Mouse (Mus musculus): Measurements from ENCODE around the gene Pced1a. TPM values are rescaled to one million over a fixed set of nuclear protein-coding genes. Genes with fewer than 3 reads are reported as not detected.

Pced1a gene
- polyA plus RNA-seq, 1 experiment from 2014 or later = 12.0 TPM

DNA sequence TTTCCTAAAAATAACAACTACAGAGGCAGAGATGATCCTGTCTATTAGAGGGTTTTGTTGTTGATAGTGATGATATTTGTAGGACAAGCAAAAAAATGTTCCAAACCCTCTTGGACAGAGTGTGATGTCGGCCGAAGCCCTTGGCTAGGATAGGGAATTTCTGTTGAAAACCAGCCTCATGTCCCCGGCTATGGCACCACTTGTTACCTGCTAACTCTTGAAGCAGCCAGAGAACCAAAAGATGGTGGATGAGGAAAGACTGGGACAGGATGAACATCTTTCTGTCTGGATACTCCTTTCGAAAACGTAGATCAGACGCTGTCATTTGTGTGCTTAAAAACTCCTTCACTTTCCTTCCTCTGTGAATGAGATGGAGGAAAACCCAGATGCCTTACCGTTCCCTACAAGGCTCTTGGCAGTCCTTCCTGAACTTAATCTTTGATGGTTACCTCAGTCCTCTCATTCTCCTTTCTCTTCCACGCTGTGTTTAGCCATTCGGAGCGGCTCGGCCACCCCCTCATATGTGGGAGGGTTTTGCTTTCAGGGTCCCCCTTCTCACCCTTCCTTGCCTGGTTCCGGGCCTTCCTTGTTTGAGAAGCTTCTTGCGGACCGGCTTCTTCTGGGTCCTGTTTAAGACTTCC lies 26.7 kb upstream of the Pced1a start:
- Histone ChIP-seq H3K9ac (peak overlapping the region; percentile 89), H3K27ac (no peak overlapping the region), H3K36me3 (no peaks in the 10 kb centered on the region), H3K9me3 (no peaks in the 10 kb centered on the region), H3K27me3 (peaks cover 8% of the 10 kb centered on the region), H3K4me3 (peak overlapping the region; percentile 80), H3K4me2 (peak overlapping the region; percentile 86), H3K4me1 (replicated peaks) (peaks cover 39% of the 10 kb centered on the region)
- 75% methylated on average over 14 of the region's 14 CpGs for WGBS
- no peak for ATAC-seq (ENCODE audit: low FRiP score)

DNA sequence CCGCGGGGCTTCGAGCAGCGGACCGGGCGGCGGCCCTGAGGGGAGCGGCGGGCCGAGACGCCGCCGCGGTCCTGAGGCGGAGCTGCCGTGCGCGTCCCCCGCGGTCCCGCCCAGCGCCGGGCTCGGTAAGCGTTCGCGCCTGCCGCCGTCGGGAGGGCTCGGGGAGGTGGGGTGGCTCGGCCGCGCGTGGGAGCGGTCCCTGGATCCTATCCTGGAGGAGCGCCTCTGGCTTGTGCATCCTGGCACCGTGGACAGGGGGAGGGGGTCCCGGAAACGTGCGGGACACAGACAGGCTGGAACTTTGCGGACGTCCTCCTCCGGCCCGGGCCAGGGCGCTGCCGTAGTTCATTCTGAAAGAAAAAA lies 25.9 kb upstream of the Pced1a start:
- H3K4me2 ChIP-seq = peak overlapping the region; percentile 86

DNA sequence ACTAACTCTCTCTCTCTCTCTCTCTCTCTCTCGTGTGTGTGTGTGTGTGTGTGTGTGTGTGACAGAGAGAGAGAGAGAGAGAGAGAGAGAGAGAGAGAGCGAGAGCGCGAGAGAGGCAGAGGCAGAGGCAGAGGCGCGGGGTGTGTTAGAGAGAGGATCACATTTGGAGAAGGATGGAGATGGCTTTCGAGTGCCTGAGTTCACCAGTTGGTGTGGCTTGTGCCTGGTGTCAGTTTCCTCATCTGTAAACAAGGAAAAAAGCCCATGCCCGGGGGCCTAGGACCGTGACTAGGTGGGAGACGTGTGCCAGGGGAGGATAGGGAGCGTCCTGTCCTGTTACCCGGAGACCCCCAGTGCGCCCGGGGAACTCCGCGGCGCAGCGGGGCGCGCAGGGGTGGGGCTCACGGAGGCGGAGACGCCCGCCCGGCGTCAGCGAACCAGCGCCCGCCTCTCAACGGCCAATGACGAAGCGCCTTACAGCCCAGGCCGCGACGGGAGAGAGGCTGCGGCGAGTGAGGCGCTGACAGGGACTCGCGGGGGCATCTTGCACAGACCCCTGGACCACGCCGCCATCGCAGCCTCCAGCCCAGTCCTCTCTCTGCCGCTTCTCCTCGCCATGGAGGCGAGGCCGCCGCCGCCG lies 25.4 kb upstream of the Pced1a start, which contains the start of gene Ptpra:
Gene Ptpra, plus strand, starts transcription at position 485 of the 640 bp plus-strand sequence.
- Histone ChIP-seq H3K4me3 (peak within 1 kb of the TSS; percentile 80), H3K9me3 (no peaks in the 10 kb centered on the region), H3K4me2 (peak within 1 kb of the TSS; percentile 86), H3K27me3 (peaks cover 8% of the 10 kb centered on the region), H3K36me3 (no peaks in the 10 kb centered on the region; the same call in 1 of the 2 replicates), H3K27ac (peak within 1 kb of the TSS; percentile 92), H3K4me1 (replicated peaks) (peaks cover 34% of the 10 kb centered on the region), H3K9ac (peak within 1 kb of the TSS; percentile 89)
- peak; percentile 98 for ATAC-seq (ENCODE audit: low FRiP score)
- WGBS = under 1% methylated on average over 45 of the region's 50 CpGs

More for the DNA sequence above, 25.9 kb upstream of the Pced1a start:
- ATAC-seq (ENCODE audit: low FRiP score) = peak; percentile 87
- H3K4me3 ChIP-seq = peak overlapping the region; percentile 80
- peaks cover 37% of the 10 kb centered on the region for H3K4me1 ChIP-seq (replicated peaks)
- H3K9ac ChIP-seq = peak overlapping the region; percentile 89
- H3K9me3 ChIP-seq = no peaks in the 10 kb centered on the region
- peak overlapping the region; percentile 92 for H3K27ac ChIP-seq
- no peaks in the 10 kb centered on the region; the same call in 1 of the 2 replicates for H3K36me3 ChIP-seq
- WGBS = 0% methylated on average over 43 of the region's 47 CpGs
- H3K27me3 ChIP-seq = peaks cover 8% of the 10 kb centered on the region

DNA sequence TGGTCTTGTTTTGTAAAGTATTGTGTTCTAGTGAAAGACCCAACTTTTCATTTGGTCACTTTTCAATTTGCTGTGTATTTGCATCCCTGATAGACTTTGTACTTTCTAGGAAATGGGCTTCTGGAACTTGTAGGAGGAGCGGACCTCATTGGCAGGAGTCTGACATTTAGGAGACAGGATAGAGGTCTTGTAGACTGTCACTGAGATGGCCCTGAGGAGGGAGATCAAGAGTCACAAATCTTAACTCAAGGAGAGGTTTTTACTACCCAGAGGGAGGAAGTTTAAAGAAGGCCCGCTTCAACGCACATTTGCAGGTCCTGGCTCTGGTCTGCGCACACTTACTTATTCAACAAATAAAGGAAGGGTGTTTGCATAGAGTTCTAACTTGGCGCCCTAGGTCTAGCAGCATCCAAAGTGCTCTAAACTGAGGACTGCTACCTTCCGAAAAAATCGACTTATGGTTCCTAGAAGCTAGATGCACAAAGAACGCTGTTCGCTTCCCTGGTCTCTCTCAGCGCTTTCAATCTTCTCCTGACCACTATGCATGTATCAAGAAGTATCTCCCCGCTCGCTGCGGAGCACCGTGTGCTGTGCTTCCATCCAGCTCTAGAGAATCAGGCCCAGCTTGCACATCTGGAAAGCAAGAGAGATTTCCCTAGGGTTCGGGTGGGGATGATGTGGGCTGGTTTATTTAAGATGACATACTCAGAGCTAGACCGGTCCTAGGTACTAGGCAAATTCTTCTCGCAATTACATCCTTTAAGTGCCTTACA lies 24.7 kb upstream of the Pced1a start:
- Histone ChIP-seq H3K27ac (0 out of 2 replicates have a peak overlapping the region, but pooled peaks have one; percentile 92), H3K27me3 (peaks cover 8% of the 10 kb centered on the region), H3K9me3 (no peaks in the 10 kb centered on the region), H3K9ac (peak overlapping the region; percentile 89), H3K36me3 (peaks cover 4% of the 10 kb centered on the region), H3K4me3 (peak overlapping the region; percentile 80), H3K4me2 (peak overlapping the region; percentile 86), H3K4me1 (replicated peaks) (peaks cover 27% of the 10 kb centered on the region)
- peak; percentile 37 for ATAC-seq (ENCODE audit: low FRiP score)
- 9% methylated on average over 17 of the region's 17 CpGs for WGBS

DNA sequence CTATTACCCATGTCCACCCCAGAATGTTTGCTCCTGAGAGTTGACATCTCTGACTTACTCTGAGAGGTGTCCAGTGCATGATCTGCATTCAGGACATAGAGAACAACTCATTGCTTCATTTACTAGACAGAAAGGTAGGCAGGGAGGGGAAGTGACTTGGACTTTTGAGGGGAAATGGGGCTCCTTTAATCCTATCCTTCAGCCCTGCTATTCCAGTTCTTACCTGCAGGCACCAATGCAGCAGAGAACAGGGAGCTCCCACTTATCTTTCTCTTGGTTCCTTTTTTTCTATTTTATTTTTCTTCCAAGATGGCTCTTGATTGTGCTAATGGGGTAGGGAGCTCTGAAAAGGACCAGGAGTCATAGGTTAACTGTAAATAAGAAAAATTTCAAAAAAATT lies 23.9 kb upstream of the Pced1a start:
- no peak for ATAC-seq (ENCODE audit: low FRiP score)
- no peak overlapping the region for H3K27ac ChIP-seq
- H3K4me2 ChIP-seq = no peak overlapping the region
- peaks cover 27% of the 10 kb centered on the region for H3K4me1 ChIP-seq (replicated peaks)
- H3K9me3 ChIP-seq = no peaks in the 10 kb centered on the region
- H3K4me3 ChIP-seq = no peak overlapping the region
- H3K27me3 ChIP-seq = peaks cover 8% of the 10 kb centered on the region
- H3K36me3 ChIP-seq = peaks cover 11% of the 10 kb centered on the region
- no peak overlapping the region for H3K9ac ChIP-seq

DNA sequence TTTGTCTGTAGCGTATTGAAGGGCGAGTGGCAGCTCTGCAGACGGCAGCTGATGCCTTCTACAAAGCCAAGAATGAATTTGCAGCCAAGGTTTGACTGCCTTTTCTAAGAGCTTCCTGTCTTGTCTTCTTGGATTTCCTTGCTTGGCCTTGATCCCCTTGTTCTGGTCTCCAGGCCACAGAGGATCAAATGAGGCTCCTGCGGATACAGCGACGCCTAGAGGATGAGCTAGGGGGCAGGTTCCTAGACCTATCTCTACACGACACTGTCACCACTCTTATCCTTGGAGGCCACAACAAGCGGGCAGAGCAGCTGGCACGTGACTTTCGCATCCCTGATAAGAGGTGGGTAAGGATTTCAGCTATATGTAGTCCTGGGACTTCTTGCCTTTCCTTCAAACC lies 17.7 kb upstream of the Pced1a start:
- Histone ChIP-seq H3K27me3 (no peaks in the 10 kb centered on the region), H3K27ac (no peak overlapping the region), H3K4me1 (replicated peaks) (no peaks in the 10 kb centered on the region), H3K9me3 (no peaks in the 10 kb centered on the region), H3K4me3 (no peak overlapping the region), H3K9ac (no peak overlapping the region), H3K36me3 (peaks cover 73% of the 10 kb centered on the region), H3K4me2 (no peak overlapping the region)
- 87% methylated on average over 10 of the region's 10 CpGs for WGBS
- ATAC-seq (ENCODE audit: low FRiP score) = no peak

DNA sequence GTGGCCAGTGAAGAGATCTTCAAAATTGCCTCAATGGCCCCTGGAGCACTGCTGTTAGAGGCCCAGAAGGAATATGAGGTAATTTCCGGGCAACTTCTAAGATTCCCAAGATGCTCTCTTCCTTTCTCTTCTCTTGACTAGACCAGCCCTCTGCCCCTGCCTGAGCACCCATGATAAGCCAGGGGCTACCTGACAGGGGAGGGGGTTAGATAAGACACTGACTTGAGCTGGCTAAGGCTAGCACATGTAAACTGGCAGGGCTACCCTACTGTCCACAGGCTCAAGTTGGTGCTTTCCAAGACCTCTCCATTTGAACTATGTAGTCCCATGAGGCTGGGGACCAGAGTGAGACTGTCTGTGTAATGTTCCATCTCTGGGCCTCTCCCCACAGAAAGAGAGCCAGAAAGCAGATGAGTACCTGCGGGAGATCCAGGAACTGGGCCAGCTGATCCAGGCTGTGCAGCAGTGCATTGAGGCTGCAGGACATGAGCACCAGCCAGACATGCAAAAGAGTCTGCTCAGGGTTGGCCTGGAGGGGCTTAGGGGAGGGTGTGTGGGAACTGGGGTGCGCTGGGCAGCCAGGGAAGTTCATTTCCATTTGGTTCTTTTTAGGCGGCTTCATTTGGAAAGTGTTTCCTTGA lies 15.5 kb upstream of the Pced1a start:
- H3K27me3 ChIP-seq = no peaks in the 10 kb centered on the region
- no peak overlapping the region for H3K4me2 ChIP-seq
- peaks cover 73% of the 10 kb centered on the region for H3K36me3 ChIP-seq
- H3K27ac ChIP-seq = no peak overlapping the region
- H3K9ac ChIP-seq = no peak overlapping the region
- no peaks in the 10 kb centered on the region for H3K9me3 ChIP-seq
- ATAC-seq (ENCODE audit: low FRiP score) = no peak
- 85% methylated on average over 4 of the region's 4 CpGs for WGBS
- no peaks in the 10 kb centered on the region for H3K4me1 ChIP-seq (replicated peaks)
- no peak overlapping the region for H3K4me3 ChIP-seq

DNA sequence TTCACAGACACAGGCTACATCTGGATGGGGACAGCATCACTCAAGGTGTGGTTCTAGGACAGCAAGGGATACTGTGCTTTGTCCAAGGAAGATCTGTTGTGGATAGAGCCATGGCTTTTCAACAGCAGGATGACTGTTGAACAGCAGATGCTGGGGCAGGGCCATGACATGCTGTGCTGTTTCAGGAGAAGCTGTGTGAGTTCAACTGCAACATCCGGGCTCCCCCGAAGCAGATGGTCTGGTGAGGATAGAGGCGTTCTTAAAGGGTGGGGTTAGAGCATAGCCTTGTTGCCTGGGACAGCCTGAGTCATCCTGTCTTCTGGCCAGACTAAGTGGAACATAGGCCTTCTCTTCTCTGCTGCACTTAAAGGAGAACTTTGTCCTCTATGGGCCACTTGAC lies 14.4 kb upstream of the Pced1a start:
- H3K4me2 ChIP-seq = no peak overlapping the region
- WGBS = 95% methylated on average over 3 of the region's 3 CpGs
- no peak overlapping the region for H3K9ac ChIP-seq
- H3K9me3 ChIP-seq = no peaks in the 10 kb centered on the region
- no peaks in the 10 kb centered on the region for H3K4me1 ChIP-seq (replicated peaks)
- ATAC-seq (ENCODE audit: low FRiP score) = no peak
- no peak overlapping the region for H3K27ac ChIP-seq
- H3K36me3 ChIP-seq = peaks cover 66% of the 10 kb centered on the region
- no peaks in the 10 kb centered on the region for H3K27me3 ChIP-seq
- no peak overlapping the region for H3K4me3 ChIP-seq

DNA sequence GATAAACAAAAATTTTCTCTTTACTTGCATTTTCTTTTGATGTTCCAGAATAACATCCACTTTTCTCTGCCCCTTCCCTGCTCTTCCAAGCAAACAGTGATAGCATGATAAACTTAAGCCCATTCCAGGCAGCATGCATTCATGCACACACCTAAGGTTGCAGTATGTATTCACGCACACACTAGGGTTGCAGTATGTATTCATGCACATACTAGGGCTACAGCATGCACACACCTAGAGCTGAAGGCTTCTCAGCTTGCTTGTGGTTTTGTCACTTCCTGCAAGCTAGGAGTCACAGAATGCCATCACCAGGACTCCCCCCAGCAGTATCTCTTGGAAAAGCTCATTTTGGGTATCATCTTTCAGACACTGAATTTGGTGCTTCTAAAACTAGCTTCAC lies 12.3 kb upstream of the Pced1a start:
- WGBS = 94% methylated on average over 1 of the region's 1 CpGs
- Histone ChIP-seq H3K27me3 (no peaks in the 10 kb centered on the region), H3K9me3 (no peaks in the 10 kb centered on the region), H3K4me1 (replicated peaks) (no peaks in the 10 kb centered on the region), H3K4me2 (no peak overlapping the region), H3K27ac (no peak overlapping the region), H3K9ac (no peak overlapping the region), H3K36me3 (peaks cover 50% of the 10 kb centered on the region), H3K4me3 (no peak overlapping the region)
- ATAC-seq (ENCODE audit: low FRiP score) = no peak

DNA sequence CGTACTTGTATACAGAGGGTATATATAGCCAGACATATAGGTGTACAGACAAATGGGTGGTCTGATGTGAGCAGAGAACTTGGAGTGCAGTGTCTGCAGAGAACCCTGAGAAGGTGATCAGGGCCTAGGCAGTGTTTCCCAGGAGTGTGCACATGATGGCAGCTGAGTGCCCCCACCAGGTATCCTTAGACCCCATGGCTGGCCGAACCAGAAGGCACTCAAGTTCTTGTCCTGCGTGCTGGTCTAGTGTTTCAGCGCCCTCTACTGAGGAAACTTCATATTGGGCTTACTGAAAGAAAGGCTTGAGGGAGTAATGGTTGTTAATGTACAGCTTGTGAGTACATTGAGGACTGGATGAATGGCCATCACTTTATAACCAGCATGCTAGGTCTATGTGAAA lies 8.7 kb upstream of the Pced1a start:
- Histone ChIP-seq H3K9me3 (no peaks in the 10 kb centered on the region), H3K4me2 (no peak overlapping the region), H3K27me3 (no peaks in the 10 kb centered on the region), H3K36me3 (peaks cover 16% of the 10 kb centered on the region), H3K4me3 (no peak overlapping the region), H3K4me1 (replicated peaks) (no peaks in the 10 kb centered on the region), H3K27ac (no peak overlapping the region), H3K9ac (no peak overlapping the region)
- WGBS = 24% methylated on average over 4 of the region's 4 CpGs
- 0 out of 2 replicates have a peak, but pooled peaks have one; percentile 54 for ATAC-seq (ENCODE audit: low FRiP score)

DNA sequence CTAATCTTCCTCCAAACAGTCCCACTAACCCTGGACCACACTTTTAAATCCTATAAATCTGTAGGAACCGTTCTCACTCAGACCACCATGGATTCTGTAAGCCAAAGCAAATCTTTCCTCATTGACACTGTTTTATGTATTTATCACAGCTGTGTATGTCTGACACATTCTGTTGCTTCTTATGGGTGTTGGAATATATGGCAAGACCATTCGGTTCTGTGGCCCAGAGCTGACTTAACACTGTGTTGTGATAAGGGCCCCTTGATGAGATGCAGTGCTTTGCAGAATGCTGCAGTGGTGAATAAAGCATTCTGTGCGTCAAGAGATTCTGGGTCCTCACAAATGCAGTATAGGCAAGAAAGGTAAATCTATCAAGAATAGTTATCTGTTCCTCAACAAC lies 7.7 kb upstream of the Pced1a start:
- Histone ChIP-seq H3K9me3 (no peaks in the 10 kb centered on the region), H3K9ac (no peak overlapping the region), H3K4me3 (no peak overlapping the region), H3K4me1 (replicated peaks) (0 out of 2 replicates have a peak, but pooled peaks cover 3% of the 10 kb centered on the region), H3K27me3 (no peaks in the 10 kb centered on the region), H3K4me2 (no peak overlapping the region), H3K36me3 (peaks cover 7% of the 10 kb centered on the region), H3K27ac (no peak overlapping the region)
- no peak for ATAC-seq (ENCODE audit: low FRiP score)
- 92% methylated on average over 3 of the region's 3 CpGs for WGBS

DNA sequence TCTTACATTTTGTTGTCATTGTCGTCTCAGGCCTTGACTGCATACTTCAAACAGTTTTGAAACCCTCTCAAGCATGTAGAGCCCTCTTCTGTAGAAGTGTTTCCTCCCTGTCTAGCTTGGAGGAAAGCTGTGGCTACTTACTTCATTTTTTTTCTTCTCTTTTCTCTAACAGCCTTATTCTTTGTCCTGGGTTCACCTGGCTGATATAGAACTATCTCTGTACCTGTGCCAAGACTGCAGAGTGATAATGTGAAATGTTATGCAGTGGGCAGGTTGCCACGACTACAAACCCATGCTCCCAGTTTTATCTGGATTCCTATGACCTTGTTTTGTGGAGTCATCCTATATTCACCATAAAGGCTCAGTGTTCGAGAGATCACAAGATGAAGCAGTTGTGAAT lies 6.0 kb upstream of the Pced1a start:
- no peaks in the 10 kb centered on the region for H3K27me3 ChIP-seq
- no peak overlapping the region for H3K27ac ChIP-seq
- 85% methylated on average over 3 of the region's 3 CpGs for WGBS
- no peak overlapping the region for H3K9ac ChIP-seq
- H3K9me3 ChIP-seq = no peaks in the 10 kb centered on the region
- ATAC-seq (ENCODE audit: low FRiP score) = no peak
- no peak overlapping the region for H3K4me3 ChIP-seq
- H3K4me1 ChIP-seq (replicated peaks) = peaks cover 8% of the 10 kb centered on the region
- H3K36me3 ChIP-seq = peaks cover 7% of the 10 kb centered on the region
- H3K4me2 ChIP-seq = no peak overlapping the region
